Mouse (Mus musculus) brain, embryonic 14.5 days (tissue): ENCODE measurements around the gene Tbl1xr1.

Experiments
- CTCF ChIP-seq: fragments of 200-500 bp; IDR thresholded peaks from 2 replicates; pipeline ENCODE4 v1.5.1; 2012; ENCODE audit warnings: inconsistent platforms, mild to moderate bottlenecking, moderate library complexity, borderline replicate concordance; ENCODE audit not compliant: insufficient read depth, insufficient read length; ENCODE audit errors: extremely low read depth
- POLR2A ChIP-seq: fragments of 200-500 bp; IDR thresholded peaks from 2 replicates; pipeline ENCODE4 v1.6.1; 2012; ENCODE audit warnings: mild to moderate bottlenecking, inconsistent platforms, borderline replicate concordance; ENCODE audit not compliant: poor library complexity, insufficient read depth, insufficient read length, severe bottlenecking; ENCODE audit errors: extremely low read depth

DNA sequence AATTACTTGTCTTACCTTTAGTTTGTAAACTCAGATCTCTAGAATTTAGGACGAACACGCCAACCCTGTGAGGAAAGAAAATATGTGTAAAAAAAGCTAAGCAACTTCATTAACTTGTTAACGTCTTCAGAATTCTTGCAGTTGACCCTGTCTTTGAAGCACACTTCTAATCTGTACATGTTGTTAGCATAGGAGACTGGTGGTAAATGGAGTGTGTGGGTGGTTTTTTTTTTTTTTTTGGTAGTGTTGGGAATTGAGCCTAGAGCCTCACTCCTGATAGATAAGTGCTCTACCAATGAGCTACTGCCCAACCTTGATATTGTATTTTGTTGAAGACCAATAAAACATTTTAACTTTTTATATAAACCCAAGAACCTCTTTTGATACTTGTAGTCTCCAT is 2.1 kb downstream of the Tbl1xr1 start:
- no peak for TF ChIP-seq CTCF
- no peak for TF ChIP-seq POLR2A
